Mouse (Mus musculus) kidney, embryonic 15.5 days (tissue): Measurements from ENCODE around the gene Ccdc88c. TPM values are rescaled to one million over a fixed set of nuclear protein-coding genes. Genes with fewer than 3 reads are reported as not detected.

ENCODE experiments used
- ATAC-seq: fragments of 200-750 bp; cut with Nextera tagmentation; replicated peaks from 2 replicates; pipeline ENCODE4 v1.8.0; 2017; ENCODE audit warnings: moderate TSS enrichment; ENCODE audit not compliant: low FRiP score
- H3K27ac ChIP-seq: fragments of 300-500 bp; sonication (generic); 2 replicates; pipeline ENCODE4 v1.5.1; 2015; ENCODE audit warnings: mild to moderate bottlenecking, inconsistent platforms
- H3K27me3 ChIP-seq: fragments of 300-500 bp; sonication (generic); 2 replicates; pipeline ENCODE4 v1.6.1; 2015; ENCODE audit warnings: inconsistent platforms
- H3K36me3 ChIP-seq: fragments of 300-500 bp; sonication (generic); 2 replicates; pipeline ENCODE4 v1.6.1; 2015; ENCODE audit warnings: inconsistent platforms
- H3K4me1 ChIP-seq: fragments of 300-500 bp; sonication (generic); 2 replicates; pipeline ENCODE4 v1.6.1; 2015; ENCODE audit warnings: inconsistent platforms
- H3K4me2 ChIP-seq: fragments of 300-500 bp; sonication (generic); 2 replicates; pipeline ENCODE4 v1.6.1; 2015; ENCODE audit warnings: moderate library complexity, mild to moderate bottlenecking, inconsistent platforms
- H3K4me3 ChIP-seq: fragments of 300-500 bp; sonication (generic); replicated peaks from 2 replicates; pipeline ENCODE4 v1.5.1; 2015; ENCODE audit warnings: mild to moderate bottlenecking, inconsistent platforms
- H3K9ac ChIP-seq: fragments of 300-500 bp; sonication (generic); 2 replicates; pipeline ENCODE4 v1.6.1; 2015; ENCODE audit warnings: mild to moderate bottlenecking, inconsistent platforms
- H3K9me3 ChIP-seq: fragments of 300-500 bp; sonication (generic); replicated peaks from 2 replicates; pipeline ENCODE4 v1.6.1; 2016; ENCODE audit warnings: inconsistent platforms
- WGBS: fragments of 180-500 bp; shearing (Covaris S2); methylation state at CpG from one replicate; pipeline ENCODE4 v1.1.7; 2015; ENCODE audit warnings: mixed read lengths; 5-methylcytosine and 5-hydroxymethylcytosine counted together
- polyA plus RNA-seq: library from polyadenylated mRNA; unstranded; fragments of >200 nt; fragmentation: Nextera tagmentation; extraction: Ambion mirVana; gene quantifications from 2 replicates; pipeline ENCODE4 v1.2.1, GENCODE M21; 2015

The Ccdc88c gene
- polyA plus RNA-seq, 1 experiment from 2014 or later = 12.7 TPM

DNA sequence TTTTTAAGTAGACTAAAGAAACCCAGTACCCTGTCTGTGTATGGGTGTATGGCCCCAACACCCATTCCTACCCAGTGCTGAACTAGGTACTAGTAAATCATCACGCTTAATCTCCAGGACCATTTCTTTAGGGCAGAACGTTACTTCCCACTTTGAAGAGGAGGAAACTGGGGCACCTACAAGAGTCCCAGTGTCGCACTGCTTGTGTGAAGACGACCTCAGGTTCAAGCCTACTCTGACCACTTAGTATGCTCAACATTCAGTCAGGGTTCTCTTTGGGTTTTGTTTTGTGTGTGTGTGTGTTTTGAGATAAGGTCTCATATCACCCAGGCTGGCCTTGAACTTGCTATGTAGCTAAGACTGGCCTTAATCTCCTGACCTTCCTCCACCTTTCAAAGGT, 2.8 kb downstream of the Ccdc88c start:
- H3K9me3 ChIP-seq = no peaks in the 10 kb centered on the region
- 79% methylated on average over 4 of the region's 4 CpGs for WGBS
- H3K27ac ChIP-seq = no peak overlapping the region
- ATAC-seq = no peak
- H3K36me3 ChIP-seq = peaks cover 18% of the 10 kb centered on the region
- peak overlapping the region; percentile 69 for H3K4me3 ChIP-seq
- H3K27me3 ChIP-seq = peaks cover 9% of the 10 kb centered on the region
- no peak overlapping the region for H3K9ac ChIP-seq
- peak overlapping the region; percentile 95 for H3K4me2 ChIP-seq
- H3K4me1 ChIP-seq = peaks cover 57% of the 10 kb centered on the region

DNA sequence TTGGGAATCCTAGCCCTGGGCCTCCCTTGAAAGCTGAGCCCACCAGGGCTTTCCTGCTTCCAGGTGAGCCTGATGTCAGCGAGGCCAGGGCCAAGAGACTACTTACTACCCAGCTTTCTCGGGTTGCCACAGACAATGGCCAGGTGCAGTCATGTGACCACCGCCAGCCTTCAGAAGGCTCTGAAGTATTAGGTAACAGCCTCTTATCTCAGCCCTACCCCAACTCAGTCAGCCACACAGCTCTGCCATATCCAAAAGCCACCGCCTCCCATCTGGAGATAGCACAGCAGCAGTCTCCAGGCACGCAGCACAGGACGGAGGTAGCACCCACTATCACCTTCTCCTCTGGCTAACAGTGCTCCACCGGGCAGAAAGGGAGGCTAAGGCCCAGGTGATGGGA, 3.5 kb downstream of the Ccdc88c start:
- Histone ChIP-seq H3K27ac (peak overlapping the region; percentile 58), H3K36me3 (peaks cover 23% of the 10 kb centered on the region), H3K4me3 (0 out of 2 replicates have a peak overlapping the region, but pooled peaks have one; percentile 2), H3K4me2 (peak overlapping the region; percentile 95), H3K9me3 (no peaks in the 10 kb centered on the region), H3K9ac (no peak overlapping the region), H3K4me1 (peaks cover 60% of the 10 kb centered on the region), H3K27me3 (peaks cover 9% of the 10 kb centered on the region)
- ATAC-seq = 0 out of 2 replicates have a peak, but pooled peaks have one; percentile 9
- 46% methylated on average over 7 of the region's 7 CpGs for WGBS

DNA sequence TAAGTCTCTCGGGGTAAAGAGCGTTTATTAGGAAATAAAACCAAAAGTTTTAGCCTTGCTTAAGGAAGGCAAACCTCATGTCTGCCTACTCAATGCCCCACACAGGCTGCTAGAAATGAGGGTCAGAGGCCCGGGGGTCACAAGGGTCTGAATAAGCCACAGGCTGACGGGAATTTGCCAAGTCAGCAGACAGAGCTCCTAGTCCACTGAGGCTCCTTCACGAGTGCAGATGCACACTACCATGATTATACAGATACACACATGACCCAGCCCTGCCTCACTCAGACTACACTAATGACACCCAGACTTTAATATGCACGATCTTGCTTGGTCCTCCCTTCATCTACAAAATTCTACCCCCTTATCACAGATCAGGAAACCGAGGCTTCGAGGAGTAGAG, 4.0 kb downstream of the Ccdc88c start:
- no peak for ATAC-seq
- Histone ChIP-seq H3K9ac (no peak overlapping the region), H3K4me1 (peaks cover 63% of the 10 kb centered on the region), H3K27me3 (peaks cover 9% of the 10 kb centered on the region), H3K27ac (0 out of 2 replicates have a peak overlapping the region, but pooled peaks have one; percentile 58), H3K9me3 (no peaks in the 10 kb centered on the region), H3K4me2 (0 out of 2 replicates have a peak overlapping the region, but pooled peaks have one; percentile 95), H3K36me3 (peaks cover 28% of the 10 kb centered on the region), H3K4me3 (0 out of 2 replicates have a peak overlapping the region, but pooled peaks have one; percentile 2)
- 58% methylated on average over 8 of the region's 8 CpGs for WGBS

DNA sequence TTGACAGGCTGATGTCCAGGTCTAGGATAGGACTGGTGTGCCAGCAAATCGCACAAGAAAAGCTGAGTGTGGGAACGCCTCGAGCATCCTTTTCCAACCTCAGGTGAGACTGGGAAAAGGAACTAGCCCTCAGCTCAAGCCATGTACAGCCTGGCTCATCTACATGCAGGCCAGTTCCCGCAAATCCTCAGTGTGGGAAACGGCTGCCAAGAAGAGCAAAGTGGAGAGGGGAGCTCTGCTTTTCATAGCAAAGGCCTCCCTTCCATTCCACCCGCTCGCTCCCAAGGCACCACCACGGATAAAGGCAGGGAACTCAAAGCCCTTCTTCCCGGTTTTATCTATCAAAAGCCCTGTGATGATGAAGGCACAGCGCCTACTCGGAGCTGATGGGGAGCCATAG, 5.7 kb downstream of the Ccdc88c start:
- Histone ChIP-seq H3K36me3 (peaks cover 28% of the 10 kb centered on the region), H3K4me1 (peaks cover 68% of the 10 kb centered on the region), H3K27me3 (peaks cover 7% of the 10 kb centered on the region), H3K9ac (no peak overlapping the region), H3K9me3 (no peaks in the 10 kb centered on the region), H3K4me2 (no peak overlapping the region), H3K4me3 (no peak overlapping the region), H3K27ac (0 out of 2 replicates have a peak overlapping the region, but pooled peaks have one; percentile 14)
- no peak for ATAC-seq
- WGBS = 81% methylated on average over 11 of the region's 11 CpGs

DNA sequence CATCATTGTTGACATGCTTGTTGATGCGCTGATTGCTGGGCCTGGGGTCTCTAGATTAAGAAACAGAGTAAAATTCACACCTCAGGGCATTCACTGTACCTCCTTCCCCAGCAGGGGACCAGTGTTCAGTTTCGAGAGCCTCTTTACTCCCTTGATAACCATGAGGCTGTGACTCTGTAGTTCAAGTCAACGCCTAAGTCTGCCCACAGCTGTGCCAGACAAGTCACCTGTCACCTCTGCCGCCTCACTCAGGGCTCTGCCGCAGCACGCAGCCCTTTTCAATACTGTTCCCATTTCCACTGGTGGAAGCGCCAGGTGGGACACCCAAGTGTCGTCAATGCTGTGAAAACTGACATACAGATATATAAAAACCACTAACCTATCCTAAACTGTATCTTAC, 6.5 kb downstream of the Ccdc88c start:
- H3K36me3 ChIP-seq = peaks cover 28% of the 10 kb centered on the region
- peaks cover 7% of the 10 kb centered on the region for H3K27me3 ChIP-seq
- H3K4me3 ChIP-seq = no peak overlapping the region
- no peak overlapping the region for H3K27ac ChIP-seq
- 92% methylated on average over 8 of the region's 8 CpGs for WGBS
- peaks cover 68% of the 10 kb centered on the region for H3K4me1 ChIP-seq
- H3K4me2 ChIP-seq = no peak overlapping the region
- H3K9me3 ChIP-seq = no peaks in the 10 kb centered on the region
- no peak overlapping the region for H3K9ac ChIP-seq
- no peak for ATAC-seq

DNA sequence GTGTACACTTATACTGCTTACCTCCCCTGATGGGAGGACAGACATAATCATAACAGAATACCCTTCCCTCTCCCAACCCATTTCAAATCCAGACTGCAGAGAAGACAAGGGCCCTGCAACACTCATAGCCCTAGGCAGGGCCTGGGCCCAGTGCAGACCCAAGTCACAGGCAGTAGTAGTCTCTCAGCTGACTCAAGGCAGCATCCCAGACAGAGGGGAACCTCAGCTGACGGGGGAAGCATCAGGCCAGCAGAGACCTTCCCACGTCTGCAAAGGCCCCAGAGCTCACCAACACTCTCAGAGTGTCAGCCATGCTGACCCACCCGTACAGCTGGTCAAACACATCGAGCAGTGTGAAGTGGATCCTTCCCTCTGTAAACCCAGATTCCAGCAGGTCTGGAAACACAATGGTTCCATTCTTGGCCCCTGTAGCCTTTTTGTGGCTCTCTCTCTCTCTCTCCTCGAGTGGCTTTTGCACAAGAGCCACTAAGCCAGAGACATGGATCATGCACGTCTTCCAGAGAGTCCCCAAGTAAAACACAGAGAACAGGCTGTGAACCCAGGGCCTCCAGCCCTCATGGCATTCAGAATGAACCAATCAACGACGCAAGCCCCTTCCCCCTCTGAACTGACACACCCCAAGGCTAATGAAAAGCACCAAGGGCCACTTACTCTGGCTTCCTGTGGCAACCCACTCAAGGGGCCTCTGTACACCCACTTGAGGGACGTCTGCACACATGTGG, 7.2 kb downstream of the Ccdc88c start:
- H3K9ac ChIP-seq = no peak overlapping the region
- H3K4me2 ChIP-seq = no peak overlapping the region
- H3K36me3 ChIP-seq = peaks cover 28% of the 10 kb centered on the region
- peaks cover 6% of the 10 kb centered on the region for H3K27me3 ChIP-seq
- H3K4me3 ChIP-seq = no peak overlapping the region
- H3K27ac ChIP-seq = no peak overlapping the region
- ATAC-seq = no peak
- 84% methylated on average over 9 of the region's 9 CpGs for WGBS
- H3K9me3 ChIP-seq = no peaks in the 10 kb centered on the region
- H3K4me1 ChIP-seq = peaks cover 68% of the 10 kb centered on the region

DNA sequence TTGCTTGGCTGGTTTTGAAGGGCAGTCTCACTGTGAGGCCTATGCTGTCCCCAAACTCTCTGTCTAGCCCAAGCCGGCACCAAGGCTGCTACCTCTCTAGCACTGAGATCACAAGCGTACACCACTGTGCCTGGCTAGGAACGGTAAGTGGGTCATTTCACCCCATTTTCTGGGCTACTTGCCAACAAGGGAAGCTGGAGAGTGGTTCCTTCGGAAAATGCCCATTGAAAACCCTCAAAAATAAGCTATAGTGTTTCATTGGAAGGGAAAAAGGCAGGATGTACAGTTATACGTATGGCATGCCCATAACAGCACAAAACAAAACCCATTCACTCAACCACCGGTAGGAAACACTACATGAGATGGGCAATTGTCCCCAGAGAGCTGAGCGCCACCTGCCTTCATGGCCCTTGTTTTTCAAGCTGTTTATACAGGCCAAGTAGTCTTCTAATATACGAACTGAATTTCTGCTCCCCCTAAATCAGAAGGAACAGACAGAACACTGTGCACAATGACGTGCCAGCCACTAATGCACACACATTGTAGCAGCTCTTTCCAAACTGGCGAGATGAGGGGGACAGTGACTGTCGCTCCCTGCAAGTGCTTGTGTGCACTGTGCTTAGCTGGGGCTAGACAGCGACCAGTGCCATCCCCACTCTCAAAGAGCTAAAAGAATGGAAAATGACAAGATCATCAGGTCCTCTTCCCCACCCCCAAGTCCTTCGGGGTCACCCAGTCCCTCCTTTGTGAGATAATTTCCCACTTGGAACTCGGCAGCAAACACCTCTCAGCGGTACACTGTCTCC, 8.4 kb downstream of the Ccdc88c start:
- peaks cover 68% of the 10 kb centered on the region for H3K4me1 ChIP-seq
- H3K9me3 ChIP-seq = no peaks in the 10 kb centered on the region
- H3K4me3 ChIP-seq = no peak overlapping the region
- H3K9ac ChIP-seq = no peak overlapping the region
- no peaks in the 10 kb centered on the region for H3K27me3 ChIP-seq
- no peak for ATAC-seq
- 84% methylated on average over 15 of the region's 15 CpGs for WGBS
- peaks cover 28% of the 10 kb centered on the region for H3K36me3 ChIP-seq
- no peak overlapping the region for H3K27ac ChIP-seq
- no peak overlapping the region for H3K4me2 ChIP-seq

DNA sequence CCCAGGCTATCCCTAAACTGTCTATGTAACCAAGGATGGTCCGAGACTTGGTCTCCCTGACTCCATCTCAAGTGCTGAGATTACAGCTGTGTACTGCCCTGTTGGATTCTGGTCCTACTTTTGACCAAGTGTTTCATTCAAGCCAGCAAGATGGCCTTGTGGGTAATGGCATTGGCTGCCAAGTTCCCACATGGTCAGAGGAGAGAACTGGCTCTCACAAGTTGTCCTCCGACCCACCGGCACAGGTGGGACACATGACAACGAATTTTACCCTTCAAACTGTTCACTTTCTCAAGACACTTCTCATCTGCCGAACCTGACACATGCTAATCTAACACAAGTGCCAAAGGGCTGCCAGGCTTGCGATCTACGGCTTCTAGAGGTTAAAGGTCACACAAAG, 9.4 kb downstream of the Ccdc88c start:
- H3K36me3 ChIP-seq = peaks cover 28% of the 10 kb centered on the region
- no peak overlapping the region for H3K9ac ChIP-seq
- H3K9me3 ChIP-seq = no peaks in the 10 kb centered on the region
- no peak overlapping the region for H3K4me2 ChIP-seq
- peak overlapping the region; percentile 52; the same call in 1 of the 2 replicates for H3K27ac ChIP-seq
- no peak for ATAC-seq
- H3K4me1 ChIP-seq = peaks cover 70% of the 10 kb centered on the region
- H3K4me3 ChIP-seq = no peak overlapping the region
- H3K27me3 ChIP-seq = no peaks in the 10 kb centered on the region
- 87% methylated on average over 7 of the region's 7 CpGs for WGBS

DNA sequence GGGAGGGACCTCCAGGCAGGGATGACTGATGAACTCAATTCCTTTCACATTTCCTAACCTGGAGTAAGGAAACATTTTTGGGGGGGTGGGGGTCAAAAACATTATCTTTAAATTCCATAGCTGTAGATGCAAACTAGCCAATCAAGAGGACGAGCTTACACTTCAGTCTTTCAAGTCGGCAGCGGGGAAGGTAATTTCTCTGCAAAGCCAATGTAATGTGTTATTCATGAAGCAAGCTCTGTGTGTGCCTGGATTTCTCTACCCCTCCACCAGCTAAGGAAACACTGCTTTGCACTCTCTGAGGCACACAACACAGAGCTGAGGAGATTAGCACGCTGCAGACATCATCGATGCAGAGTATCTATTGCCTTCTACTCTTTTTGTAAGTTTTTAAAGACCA, 9.8 kb downstream of the Ccdc88c start:
- WGBS = 66% methylated on average over 5 of the region's 5 CpGs
- H3K27ac ChIP-seq = peak overlapping the region; percentile 52

DNA sequence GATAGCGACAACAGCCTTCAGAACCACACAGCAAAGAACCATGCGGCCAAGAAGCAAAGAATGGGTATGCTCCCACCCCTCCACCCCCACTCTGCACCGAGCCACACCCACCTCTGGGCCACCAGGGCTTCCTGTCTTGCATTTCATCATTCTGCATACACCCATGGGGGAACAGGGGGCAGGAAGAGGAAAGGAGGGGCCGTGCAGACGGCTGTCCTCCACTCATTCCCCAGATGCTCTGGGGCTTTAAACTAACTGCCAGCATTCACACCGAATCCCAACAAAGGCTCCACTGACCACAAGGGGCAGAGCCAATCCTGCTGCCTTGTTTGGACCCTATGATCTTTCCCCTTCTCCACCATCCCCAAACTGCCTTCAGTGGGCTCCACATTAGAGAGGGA, 10.9 kb downstream of the Ccdc88c start:
- Histone ChIP-seq H3K27ac (peak overlapping the region; percentile 52; the same call in 1 of the 2 replicates), H3K4me1 (peaks cover 74% of the 10 kb centered on the region), H3K4me3 (no peak overlapping the region), H3K36me3 (peaks cover 28% of the 10 kb centered on the region), H3K27me3 (no peaks in the 10 kb centered on the region), H3K9me3 (no peaks in the 10 kb centered on the region), H3K9ac (no peak overlapping the region; the same call in 1 of the 2 replicates), H3K4me2 (peak overlapping the region; percentile 45)
- peak; percentile 19; the same call in 1 of the 2 replicates for ATAC-seq
- 11% methylated on average over 6 of the region's 6 CpGs for WGBS

More for the DNA sequence above, 9.8 kb downstream of the Ccdc88c start:
- no peak for ATAC-seq
- Histone ChIP-seq H3K9ac (no peak overlapping the region), H3K4me3 (no peak overlapping the region), H3K36me3 (peaks cover 28% of the 10 kb centered on the region), H3K9me3 (no peaks in the 10 kb centered on the region), H3K4me1 (peaks cover 74% of the 10 kb centered on the region), H3K27me3 (no peaks in the 10 kb centered on the region), H3K4me2 (no peak overlapping the region)

DNA sequence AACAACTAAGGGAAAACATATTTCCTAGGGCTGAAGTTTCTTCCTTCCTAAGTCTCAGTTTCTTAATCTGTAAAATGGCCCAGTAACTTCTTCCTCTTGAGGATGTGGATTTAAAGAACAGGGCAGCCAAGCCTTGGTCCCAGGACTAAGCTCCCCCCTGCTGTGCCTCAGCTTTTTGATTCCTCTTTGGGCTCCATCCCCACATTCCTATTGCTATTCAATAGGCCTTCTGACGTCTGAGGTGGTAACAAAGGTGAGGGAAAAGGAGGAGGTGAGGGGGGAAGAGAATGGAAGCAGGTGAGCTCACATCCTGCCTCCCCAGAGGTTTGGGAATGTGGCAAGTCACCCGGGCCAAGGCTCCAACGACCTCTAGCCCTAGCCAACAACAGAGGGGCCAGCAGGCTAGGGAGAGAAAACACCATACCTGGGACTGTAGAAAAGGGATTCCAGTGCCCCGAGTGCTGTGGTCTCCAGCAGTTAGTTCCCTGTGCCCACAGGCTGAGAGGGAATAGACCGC, 12.4 kb downstream of the Ccdc88c start:
- Histone ChIP-seq H3K9me3 (no peaks in the 10 kb centered on the region), H3K36me3 (peaks cover 15% of the 10 kb centered on the region), H3K4me3 (no peak overlapping the region), H3K27ac (peak overlapping the region; percentile 76), H3K4me1 (peaks cover 88% of the 10 kb centered on the region), H3K27me3 (no peaks in the 10 kb centered on the region), H3K4me2 (peak overlapping the region; percentile 16; the same call in 1 of the 2 replicates), H3K9ac (no peak overlapping the region)
- no peak for ATAC-seq
- WGBS = 52% methylated on average over 5 of the region's 5 CpGs

DNA sequence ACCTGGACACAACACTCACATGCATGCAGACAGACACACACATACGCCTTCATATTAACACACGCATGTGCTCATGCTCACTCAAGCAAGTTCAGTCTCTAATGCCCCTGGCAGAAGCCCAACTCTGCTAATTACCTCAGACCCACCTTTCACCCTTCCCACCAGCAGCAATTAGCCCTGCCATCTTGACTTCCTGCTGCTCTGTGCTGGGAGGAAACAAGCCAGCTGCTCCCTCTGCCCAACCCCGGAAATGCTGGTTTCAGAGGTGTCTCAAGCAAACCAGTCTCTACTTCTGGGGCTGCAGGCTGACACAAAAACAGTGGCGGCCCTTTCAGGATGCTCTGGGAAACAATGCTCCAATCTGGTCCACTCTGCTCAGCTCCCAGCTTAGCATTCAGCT, 12.9 kb downstream of the Ccdc88c start:
- Histone ChIP-seq H3K27ac (peak overlapping the region; percentile 76), H3K4me3 (no peak overlapping the region), H3K9ac (no peak overlapping the region), H3K4me1 (peaks cover 93% of the 10 kb centered on the region), H3K27me3 (no peaks in the 10 kb centered on the region), H3K9me3 (no peaks in the 10 kb centered on the region), H3K36me3 (peaks cover 10% of the 10 kb centered on the region), H3K4me2 (peak overlapping the region; percentile 16; the same call in 1 of the 2 replicates)
- WGBS = 34% methylated on average over 4 of the region's 4 CpGs
- no peak; the same call in 1 of the 2 replicates for ATAC-seq
